Mouse (Mus musculus) heart, postnatal 0 days (tissue): ENCODE data around the gene Uqcc2.

Experiments used
- CTCF ChIP-seq: IDR thresholded peaks from 2 replicates; pipeline ENCODE4 v1.5.1; 2016; ENCODE audit warnings: antibody characterized with exemption, control low read depth, low read depth
- EP300 ChIP-seq: IDR thresholded peaks from 2 replicates; pipeline ENCODE4 v1.6.1; 2016; ENCODE audit warnings: antibody characterized with exemption, low read depth

- no peak for TF ChIP-seq CTCF
- no peak for TF ChIP-seq EP300
These were observed 12.7 kb upstream of the Uqcc2 start for GRCm38 (mm10) chr17:27146323-27146923.
